Mouse (Mus musculus): Measurements from ENCODE around the gene Epb41.

GRCm38 (mm10) chr4:131921461-131922346 lies 153.4 kb downstream of the Epb41 start, which contains the start of gene Tmem200b:
- TF ChIP-seq POLR2A (IDR thresholded peaks at IDR 0.05; ENCODE audit: insufficient read depth, low read length) (no peak), CTCF (IDR thresholded peaks at IDR 0.05; ENCODE audit: low read depth, low read length) (no peak), EP300 (IDR thresholded peaks at IDR 0.05; ENCODE audit: insufficient read depth, low read depth, low read length) (no peak)
